In genomic region chr8:122522796-122523651, GRCm38 (mm10) we compare ENCODE assay signal across 8 mouse cellular contexts. TPM values are rescaled to one million over a fixed set of nuclear protein-coding genes. Genes with fewer than 3 reads are reported as not detected.
DNase-seq lines count a peak whose midpoint lies in the region; ATAC-seq and TF ChIP-seq lines count a peak whose summit lies in the region.

No protein-coding gene starts in this region.

- TF ChIP-seq EP300 in heart, postnatal 0 days (IDR thresholded peaks at IDR 0.05; ENCODE audit: low read depth), result no peak

- H3K4me3 ChIP-seq in embryonic facial prominence, embryonic 11.5 days (ENCODE audit: low read depth, low read length), result no peak overlapping the region
- H3K4me3 ChIP-seq in heart, postnatal 0 days (ENCODE audit: low read depth, low read length), result no peak overlapping the region

- peak; percentile 2; the same call in 1 of the 2 replicates for TF ChIP-seq CTCF in heart, postnatal 0 days (IDR thresholded peaks at IDR 0.05; ENCODE audit: low read depth)

- H3K9me3 ChIP-seq in embryonic facial prominence, embryonic 11.5 days (replicated peaks; ENCODE audit: control insufficient read depth, low read length), result no peaks in the 10 kb centered on the region
- no peaks in the 10 kb centered on the region for H3K9me3 ChIP-seq in heart, postnatal 0 days (replicated peaks; ENCODE audit: control insufficient read depth, low read length)

- H3K4me2 ChIP-seq in embryonic facial prominence, embryonic 11.5 days (ENCODE audit: low read depth, low read length), result no peak overlapping the region; the same call in 1 of the 2 replicates
- H3K4me2 ChIP-seq in heart, postnatal 0 days (ENCODE audit: low read depth, low read length), result peak overlapping the region; percentile 37

- no peaks in the 10 kb centered on the region for H3K27me3 ChIP-seq in embryonic facial prominence, embryonic 11.5 days (ENCODE audit: control insufficient read depth, insufficient read depth, low read length)
- H3K27me3 ChIP-seq in heart, postnatal 0 days (ENCODE audit: control insufficient read depth, insufficient read depth, low read length), result no peaks in the 10 kb centered on the region

- peak overlapping the region; percentile 35; the same call in 1 of the 2 replicates for H3K27ac ChIP-seq in embryonic facial prominence, embryonic 11.5 days (replicated peaks; ENCODE audit: low read depth, low read length)
- peak overlapping the region; percentile 88 for H3K27ac ChIP-seq in heart, postnatal 0 days (ENCODE audit: low read depth)

- DNase-seq in cerebellum, adult 9-10 months, result peak; percentile 11
- peak; percentile 15 for DNase-seq in embryonic facial prominence, embryonic 11.5 days (ENCODE audit: low spot score)
- peak; percentile 67 for DNase-seq in heart, postnatal 0 days (ENCODE audit: low spot score)
- peak; percentile 87 to 95 for DNase-seq in kidney, postnatal 25 days
- peak; percentile 81 to 88 for DNase-seq in lung, postnatal 4 days
- no peak for DNase-seq in thymus, adult 18-20 months
- no peak for DNase-seq in cerebellum, adult 8-10 months

- H3K36me3 ChIP-seq in embryonic facial prominence, embryonic 11.5 days (replicated peaks; ENCODE audit: control insufficient read depth, insufficient read depth, low read depth, low read length), result no peaks in the 10 kb centered on the region
- H3K36me3 ChIP-seq in heart, postnatal 0 days (replicated peaks; ENCODE audit: control insufficient read depth, insufficient read depth, low read length), result no peaks in the 10 kb centered on the region

- H3K4me1 ChIP-seq in embryonic facial prominence, embryonic 11.5 days (ENCODE audit: control insufficient read depth, insufficient read depth, low read length), result peaks cover 10% of the 10 kb centered on the region
- H3K4me1 ChIP-seq in heart, postnatal 0 days (ENCODE audit: control insufficient read depth, insufficient read depth), result peaks cover 67% of the 10 kb centered on the region

- H3K9ac ChIP-seq in embryonic facial prominence, embryonic 11.5 days (replicated peaks; ENCODE audit: low read length), result no peak overlapping the region; the same call in 1 of the 2 replicates
- peak overlapping the region; percentile 50; the same call in 1 of the 2 replicates for H3K9ac ChIP-seq in heart, postnatal 0 days (replicated peaks; ENCODE audit: low read depth, low read length)

- WGBS in embryonic facial prominence, embryonic 11.5 days, result 54% methylated on average over 14 of the region's 14 CpGs
- 30% methylated on average over 14 of the region's 14 CpGs for WGBS in heart, postnatal 0 days

- ATAC-seq in cerebellum, adult (ENCODE audit: insufficient number of reproducible peaks, low FRiP score, low TSS enrichment), result no peak
- no peak for ATAC-seq in embryonic facial prominence, embryonic 11.5 days (replicated peaks; ENCODE audit: insufficient number of reproducible peaks, low FRiP score, low TSS enrichment, low read depth)
- peak; percentile 37 for ATAC-seq in heart, postnatal 0 days (ENCODE audit: insufficient read depth, low read depth)

RNA-seq across cellular contexts. Expression of gene Piezo1, which starts 28.1 kb away (rescaled TPM):
- polyA plus RNA-seq in embryonic facial prominence, embryonic 11.5 days (2014; fragmentation: Nextera tagmentation; extraction: Ambion mirVana), result 3.4 and 5.9 TPM in 2 replicates
- total RNA-seq in heart, postnatal 0 days (2014; rRNA removed; ENCODE audit: low replicate concordance), result 87.0 and 92.7 TPM in 2 replicates
- 8.0 and 10.1 TPM in 2 replicates for polyA plus RNA-seq in heart, postnatal 0 days (2015; fragmentation: Nextera tagmentation; extraction: Ambion mirVana)

RNA-seq across cellular contexts. Expression of gene Cdt1, which starts 44.8 kb away (rescaled TPM):
- polyA plus RNA-seq in embryonic facial prominence, embryonic 11.5 days (2014; fragmentation: Nextera tagmentation; extraction: Ambion mirVana), result 31.6 and 32.1 TPM in 2 replicates
- total RNA-seq in heart, postnatal 0 days (2014; rRNA removed; ENCODE audit: low replicate concordance), result 27.5 and 52.3 TPM in 2 replicates
- 9.9 and 10.0 TPM in 2 replicates for polyA plus RNA-seq in heart, postnatal 0 days (2015; fragmentation: Nextera tagmentation; extraction: Ambion mirVana)

RNA-seq across cellular contexts. Expression of gene Ctu2, which starts 47.1 kb away (rescaled TPM):
- 66.8 and 75.5 TPM in 2 replicates for polyA plus RNA-seq in embryonic facial prominence, embryonic 11.5 days (2014; fragmentation: Nextera tagmentation; extraction: Ambion mirVana)
- 19.5 and 28.4 TPM in 2 replicates for total RNA-seq in heart, postnatal 0 days (2014; rRNA removed; ENCODE audit: low replicate concordance)
- 20.9 and 24.3 TPM in 2 replicates for polyA plus RNA-seq in heart, postnatal 0 days (2015; fragmentation: Nextera tagmentation; extraction: Ambion mirVana)

RNA-seq across cellular contexts. Expression of gene Rnf166, which starts 47.2 kb away (rescaled TPM):
- polyA plus RNA-seq in embryonic facial prominence, embryonic 11.5 days (2014; fragmentation: Nextera tagmentation; extraction: Ambion mirVana), result 26.6 and 27.4 TPM in 2 replicates
- 39.7 and 42.7 TPM in 2 replicates for total RNA-seq in heart, postnatal 0 days (2014; rRNA removed; ENCODE audit: low replicate concordance)
- 39.4 and 45.9 TPM in 2 replicates for polyA plus RNA-seq in heart, postnatal 0 days (2015; fragmentation: Nextera tagmentation; extraction: Ambion mirVana)

RNA-seq across cellular contexts. Expression of gene Aprt, which starts 53.7 kb away (rescaled TPM):
- 246 and 268 TPM in 2 replicates for polyA plus RNA-seq in embryonic facial prominence, embryonic 11.5 days (2014; fragmentation: Nextera tagmentation; extraction: Ambion mirVana)
- total RNA-seq in heart, postnatal 0 days (2014; rRNA removed; ENCODE audit: low replicate concordance), result 106 and 112 TPM in 2 replicates
- polyA plus RNA-seq in heart, postnatal 0 days (2015; fragmentation: Nextera tagmentation; extraction: Ambion mirVana), result 104 and 119 TPM in 2 replicates

Comparison
In these comparisons a context has a peak if more than half of its experiments do, and no peak if none do; other contexts are left out.
1. DNase-seq: peak in cerebellum, adult 9-10 months (single experiment), embryonic facial prominence, embryonic 11.5 days (single experiment), heart, postnatal 0 days (single experiment), kidney, postnatal 25 days (2 of 2) and lung, postnatal 4 days (2 of 2); none in thymus, adult 18-20 months (0 of 2) and cerebellum, adult 8-10 months (single experiment).